Mouse (Mus musculus): ENCODE results near the gene Apc2. TPM values are rescaled to one million over a fixed set of nuclear protein-coding genes. Genes with fewer than 3 reads are reported as not detected.

Gene Apc2
- total RNA-seq, 2 experiments from 2014 or later, result 4.7 to 5.0 TPM

DNA sequence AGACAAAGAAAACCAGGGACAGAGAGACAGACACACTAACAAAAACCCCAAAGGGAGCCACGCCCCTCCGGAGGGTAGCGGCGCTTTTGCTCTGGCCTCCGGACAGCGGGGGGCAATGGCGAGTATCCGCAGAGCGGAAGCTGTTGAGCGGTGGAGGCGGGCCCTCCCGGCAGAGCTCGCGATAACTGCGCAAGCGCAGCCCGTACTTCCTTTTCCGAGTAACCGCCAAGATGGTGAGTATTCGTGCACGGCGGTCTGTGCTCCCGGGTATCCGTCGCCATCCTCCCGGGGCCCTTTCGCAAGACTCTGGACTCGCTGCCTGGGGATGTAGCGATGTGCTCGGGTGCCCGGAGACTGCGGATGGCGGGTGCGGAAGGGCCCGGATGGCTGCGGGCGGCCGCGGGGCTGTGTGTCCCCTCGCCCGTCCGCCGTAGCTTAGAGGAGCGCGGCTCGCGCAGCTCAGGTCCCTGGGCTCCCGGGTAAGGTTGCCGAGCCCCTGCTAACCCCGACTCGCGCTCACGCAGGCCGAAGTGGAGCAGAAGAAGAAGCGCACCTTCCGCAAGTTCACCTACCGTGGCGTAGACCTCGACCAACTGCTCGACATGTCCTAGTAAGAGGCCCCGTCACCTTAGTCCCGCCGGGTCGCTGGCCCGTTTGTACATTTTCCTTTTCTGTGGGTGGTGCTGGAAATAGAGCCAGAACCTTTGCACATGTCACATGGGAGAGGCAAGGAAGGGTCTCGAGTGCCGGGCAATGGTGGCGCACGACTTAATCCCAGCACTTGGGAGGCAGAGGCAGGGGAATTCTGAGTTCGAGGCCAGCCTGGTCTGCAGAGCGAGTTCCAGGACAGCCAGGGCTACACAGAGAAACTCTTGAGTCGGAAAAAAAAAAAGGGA is 3.3 kb upstream of the Apc2 start, which contains the start of gene Rps15:
Rps15 (plus strand) TSS at position 203 of the 896 bp plus-strand sequence.
- DNase-seq, result peak; percentile 96
- intact Hi-C loops (cut with DNase I), result no loop called here

DNA sequence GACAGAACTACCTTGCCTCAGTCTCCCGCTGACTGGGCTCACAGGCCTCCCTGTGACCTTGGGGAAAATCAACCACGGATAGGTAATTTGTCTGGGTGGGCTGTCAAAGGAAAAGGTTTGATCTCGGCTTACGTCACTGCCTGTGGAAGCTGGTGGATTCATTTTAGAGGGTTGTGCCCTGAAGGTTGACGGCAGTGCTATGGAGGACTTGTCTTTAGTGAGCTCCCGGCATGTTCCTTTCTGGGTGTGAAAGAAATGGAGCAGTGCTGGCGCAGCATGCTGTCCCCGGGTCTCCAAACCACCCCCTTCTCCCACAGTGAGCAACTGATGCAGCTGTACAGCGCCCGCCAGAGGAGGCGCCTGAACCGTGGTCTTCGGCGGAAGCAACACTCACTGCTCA is 2.5 kb upstream of the Apc2 start:
- intact Hi-C loops (cut with DNase I), result no loop called here
- no peak for DNase-seq

DNA sequence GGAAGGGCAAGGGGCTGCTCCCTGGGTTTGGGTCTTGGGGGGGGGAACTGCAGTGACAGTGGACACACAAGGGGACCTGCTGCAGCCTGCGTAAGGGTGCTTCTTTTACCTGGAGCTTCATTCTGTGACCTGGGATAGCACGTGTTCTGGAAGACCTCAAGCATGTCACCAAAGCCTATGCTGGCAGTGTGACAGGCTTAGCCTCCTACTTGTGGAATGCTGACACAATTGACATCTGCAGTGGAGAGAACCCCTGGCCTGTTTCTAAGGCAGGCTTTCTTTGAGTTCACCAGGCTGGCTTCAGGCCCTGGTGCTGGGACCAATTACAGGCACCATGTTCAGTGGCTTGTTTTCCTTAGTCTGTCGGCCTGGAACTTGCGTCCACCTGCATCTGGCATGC is 1.5 kb upstream of the Apc2 start:
- DNase-seq, result no peak

DNA sequence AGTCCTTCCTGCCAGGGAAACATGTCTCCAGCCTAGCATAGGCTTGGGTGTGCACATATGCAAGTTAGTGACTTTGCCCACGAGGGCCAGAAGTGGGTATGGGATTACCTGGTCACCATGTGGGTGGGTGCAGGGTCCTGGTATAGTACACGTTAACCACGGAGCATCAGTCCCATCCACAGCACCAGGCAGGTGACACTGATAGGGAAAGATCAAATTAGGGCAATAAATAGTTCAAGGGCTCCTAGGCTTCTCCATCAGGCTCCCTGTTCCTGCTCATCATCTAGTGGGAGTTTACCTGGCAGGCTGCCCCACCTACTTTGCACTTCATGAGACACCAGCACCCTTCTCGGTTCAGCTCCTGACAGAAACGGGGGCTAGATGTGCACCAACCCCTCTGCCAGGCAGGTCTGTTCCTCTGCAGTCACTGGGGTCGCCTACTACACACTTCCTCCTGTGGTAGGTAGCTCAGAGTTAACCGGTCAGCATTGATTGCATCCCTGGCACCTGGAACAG is 931 bp upstream of the Apc2 start:
- DNase-seq, result no peak
- intact Hi-C loops (cut with DNase I), result loop anchor here (1.0 to 2.0 kb wide), 2 partner anchors 53 to 80 kb away; partner anchors contain the start of gene Adamtsl5

More for the DNA sequence above, 1.5 kb upstream of the Apc2 start:
- intact Hi-C loops (cut with DNase I), result loop anchor here (2.0 kb wide), 1 partner anchor 80 kb away; no protein-coding TSS in a partner anchor

DNA sequence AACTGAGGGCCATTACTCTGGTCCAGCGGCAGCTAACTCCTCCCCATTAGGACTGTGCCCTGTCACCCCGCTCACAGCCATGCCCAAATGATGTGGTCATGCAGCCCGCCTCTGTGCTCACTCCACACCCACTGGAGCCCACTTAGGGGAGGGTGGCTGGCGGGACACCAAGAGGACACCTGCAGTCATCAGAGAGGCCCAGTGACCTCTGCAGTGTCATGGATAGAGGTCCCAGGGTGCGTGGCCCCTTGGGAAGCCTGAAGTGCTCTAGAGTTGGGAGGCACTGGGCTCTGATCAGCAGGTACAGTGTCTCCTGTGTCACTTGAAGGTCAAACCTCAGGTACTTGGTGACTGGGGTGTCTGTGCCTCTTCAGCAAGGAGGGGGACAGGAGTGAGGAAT is 1.0 kb downstream of the Apc2 start:
- intact Hi-C loops (cut with DNase I), result no loop called here
- DNase-seq, result no peak

DNA sequence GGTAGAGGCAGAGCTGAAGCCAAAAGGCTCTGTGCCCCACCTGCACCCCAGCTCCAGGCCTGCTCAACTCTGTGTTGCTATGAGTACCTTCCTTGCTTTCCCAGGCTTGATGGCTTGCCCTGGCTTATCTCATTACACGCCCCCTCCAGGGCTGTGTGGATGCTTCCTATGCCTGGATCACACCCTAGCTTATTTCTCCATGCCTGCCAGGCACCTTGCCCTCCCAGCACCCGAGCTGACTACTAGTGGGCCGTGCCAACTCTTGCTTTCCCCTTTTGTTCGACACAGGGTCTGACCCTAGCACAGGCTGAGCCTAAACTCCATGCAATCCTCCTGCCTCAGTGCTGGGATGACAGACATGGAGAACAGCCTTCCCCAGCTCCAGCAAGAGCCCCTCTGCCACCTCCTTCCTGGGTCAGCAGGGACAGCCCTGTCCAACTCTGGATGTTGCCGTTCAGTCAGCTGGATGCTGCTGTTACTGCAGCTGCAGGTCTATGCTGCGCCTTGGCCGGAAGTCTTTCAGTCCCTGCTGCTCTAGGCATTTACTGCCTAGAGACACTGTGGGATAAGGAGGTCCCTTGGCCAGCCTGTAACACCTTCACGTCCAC is 1.9 kb downstream of the Apc2 start:
- DNase-seq, result no peak
- intact Hi-C loops (cut with DNase I), result no loop called here

DNA sequence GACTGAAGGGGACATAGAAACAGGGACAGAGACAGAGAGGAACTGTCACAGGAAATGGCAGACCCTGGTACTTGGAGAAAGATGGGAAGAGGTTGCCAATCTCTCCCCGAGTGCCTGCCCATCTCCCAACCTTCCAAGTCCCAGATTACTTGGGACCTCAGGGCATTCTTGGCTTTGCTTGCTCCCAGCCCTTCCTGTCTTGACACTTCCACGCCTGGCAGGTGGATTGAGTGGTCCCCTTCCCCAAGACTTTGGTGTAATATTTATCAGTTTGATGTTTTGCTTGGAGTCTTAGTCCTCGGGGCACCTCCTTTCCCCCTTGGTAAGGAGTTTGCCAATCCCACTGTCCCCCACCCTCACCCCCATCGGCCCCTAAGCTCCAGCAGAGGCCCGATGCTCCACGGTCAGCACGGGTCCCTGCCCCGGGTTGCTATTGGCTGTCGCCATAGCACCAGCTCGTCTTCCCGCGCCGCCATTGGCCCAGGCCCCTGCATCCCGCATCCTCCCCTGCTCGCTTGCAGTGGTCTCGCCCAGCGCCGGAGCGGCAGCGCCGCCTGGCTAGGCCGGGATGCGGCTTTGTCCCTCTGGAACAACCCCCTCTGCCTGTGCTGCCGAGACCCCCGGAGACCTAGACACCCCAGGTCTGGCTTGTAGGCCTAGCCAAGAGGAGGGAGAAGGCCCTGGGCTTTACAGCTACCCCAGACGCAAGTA is 2.9 kb downstream of the Apc2 start:
- peak; percentile 66 to 72 for DNase-seq
- intact Hi-C loops (cut with DNase I), result no loop called here

DNA sequence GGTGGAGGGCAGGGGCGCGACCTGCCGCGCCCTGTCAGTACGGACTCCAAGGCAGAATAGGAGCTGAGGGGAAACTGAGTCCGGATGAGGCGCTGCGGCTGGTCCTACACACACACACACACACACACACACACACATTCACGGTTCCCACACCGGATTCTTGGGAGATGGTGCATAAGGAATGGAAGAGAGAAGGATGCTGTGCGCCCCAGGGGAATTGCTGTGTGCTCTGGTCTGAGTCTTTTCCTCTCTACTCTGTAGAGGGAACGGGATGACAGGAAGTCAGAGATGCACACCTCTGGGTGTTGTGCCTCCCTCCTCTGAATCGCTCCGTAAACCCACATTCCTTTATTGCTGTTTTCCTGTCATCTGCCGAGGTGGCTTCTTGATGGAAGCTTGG is 3.5 kb downstream of the Apc2 start:
- DNase-seq, result no peak
- intact Hi-C loops (cut with DNase I), result no loop called here

DNA sequence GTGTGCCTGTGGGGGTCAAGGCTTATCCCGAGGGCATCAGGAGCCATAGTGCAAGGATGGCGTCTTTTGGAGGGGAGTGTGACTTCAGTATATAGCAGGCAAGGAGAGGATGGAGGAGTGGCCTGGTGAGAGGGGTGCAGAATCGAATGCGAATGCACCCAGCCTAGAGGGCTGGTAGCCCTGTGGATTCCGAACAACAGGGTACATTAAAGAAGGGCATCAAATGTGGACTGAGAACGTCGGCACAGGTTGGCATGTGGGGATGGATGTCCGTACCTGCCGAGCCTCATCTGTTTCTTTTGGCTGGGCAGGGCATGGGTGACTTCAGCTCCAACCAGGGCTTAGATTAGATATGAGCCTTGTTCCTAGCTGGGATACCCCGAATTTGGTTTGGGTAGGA is 4.0 kb downstream of the Apc2 start:
- intact Hi-C loops (cut with DNase I), result loop anchor here (10.0 kb wide), 1 partner anchor 235 kb away; the partner anchor contains the start of gene Atp8b3
- DNase-seq, result no peak

DNA sequence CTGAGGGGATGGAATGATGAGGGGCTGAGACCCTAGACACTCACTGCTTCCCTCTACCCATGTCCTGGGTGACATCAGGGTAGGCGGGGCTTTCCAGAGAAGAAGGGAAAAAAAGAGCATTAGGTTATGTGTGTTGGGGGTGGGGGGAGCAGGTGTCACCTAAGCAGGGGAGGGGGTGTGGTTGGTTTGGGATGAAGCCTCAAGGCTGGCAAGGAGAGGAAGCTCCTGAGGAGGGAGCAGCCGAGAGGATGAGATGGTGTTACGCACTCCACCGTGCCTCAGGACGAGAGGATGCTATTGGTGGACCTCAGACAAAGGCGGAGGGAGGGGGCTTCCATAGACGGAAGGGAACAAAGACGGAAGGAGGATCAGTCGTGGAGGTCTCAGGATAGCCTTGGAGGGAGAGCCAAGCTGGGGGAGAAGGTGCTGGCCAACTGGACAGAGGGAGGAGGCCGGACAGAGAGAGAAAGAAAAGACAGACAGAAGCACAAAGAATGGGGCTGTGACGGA is 5.0 kb downstream of the Apc2 start:
- DNase-seq, result no peak
- intact Hi-C loops (cut with DNase I), result loop anchor here (10.0 kb wide), 1 partner anchor 234 kb away; the partner anchor contains the start of gene Atp8b3

DNA sequence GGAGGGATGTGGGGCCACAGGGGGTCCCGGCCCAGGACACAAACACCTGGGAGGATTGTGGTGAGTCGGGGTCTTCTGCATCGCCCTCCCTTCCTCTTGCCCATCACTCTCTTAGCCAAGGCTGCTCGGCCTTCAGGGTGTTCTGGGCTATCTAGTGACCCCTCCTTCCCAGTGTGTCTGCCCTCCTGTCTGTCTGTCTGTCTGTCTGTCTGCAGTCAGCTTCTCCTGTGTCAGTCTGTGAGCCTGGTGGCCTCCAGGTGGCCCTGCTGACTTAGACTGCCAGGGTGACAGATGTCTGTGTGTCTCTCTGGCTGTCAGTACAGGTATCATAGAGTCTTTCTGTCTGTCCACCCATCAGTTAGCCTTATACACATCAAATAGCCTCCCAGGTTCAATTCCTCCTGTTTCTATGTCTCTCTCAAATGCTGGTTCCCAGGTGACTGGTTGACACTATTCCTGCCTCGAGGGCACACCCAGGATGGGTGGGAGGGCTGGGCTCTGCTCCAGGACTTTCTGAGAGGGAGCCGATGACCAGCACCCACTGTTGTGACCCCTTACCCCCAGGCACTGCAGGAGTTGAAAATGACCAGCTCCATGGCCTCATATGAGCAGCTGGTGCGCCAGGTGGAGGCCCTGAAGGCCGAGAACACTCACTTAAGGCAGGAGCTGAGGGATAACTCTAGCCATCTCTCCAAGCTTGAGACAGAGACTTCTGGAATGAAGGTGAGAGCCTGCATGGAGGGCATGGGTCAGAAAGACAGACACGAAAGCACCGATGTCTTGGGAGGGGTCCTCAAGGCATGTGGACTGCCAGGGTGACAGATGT is 5.7 kb downstream of the Apc2 start:
- intact Hi-C loops (cut with DNase I), result loop anchor here (10.0 kb wide), 1 partner anchor 233 kb away; the partner anchor contains the start of gene Atp8b3
- no peak for DNase-seq

DNA sequence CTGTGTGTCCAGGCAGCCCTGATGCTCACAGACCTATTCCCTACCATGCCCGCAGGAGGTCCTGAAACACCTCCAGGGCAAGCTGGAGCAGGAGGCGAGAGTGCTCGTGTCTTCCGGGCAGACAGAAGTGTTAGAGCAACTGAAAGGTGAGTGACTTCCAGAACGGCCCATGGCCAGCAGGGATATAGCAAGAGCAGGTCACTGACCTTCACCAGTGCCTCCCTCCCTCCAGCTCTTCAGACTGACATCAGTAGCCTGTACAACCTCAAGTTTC is 6.2 kb downstream of the Apc2 start:
- DNase-seq, result no peak
- intact Hi-C loops (cut with DNase I), result loop anchor here (10.0 kb wide), 1 partner anchor 233 kb away; the partner anchor contains the start of gene Atp8b3

DNA sequence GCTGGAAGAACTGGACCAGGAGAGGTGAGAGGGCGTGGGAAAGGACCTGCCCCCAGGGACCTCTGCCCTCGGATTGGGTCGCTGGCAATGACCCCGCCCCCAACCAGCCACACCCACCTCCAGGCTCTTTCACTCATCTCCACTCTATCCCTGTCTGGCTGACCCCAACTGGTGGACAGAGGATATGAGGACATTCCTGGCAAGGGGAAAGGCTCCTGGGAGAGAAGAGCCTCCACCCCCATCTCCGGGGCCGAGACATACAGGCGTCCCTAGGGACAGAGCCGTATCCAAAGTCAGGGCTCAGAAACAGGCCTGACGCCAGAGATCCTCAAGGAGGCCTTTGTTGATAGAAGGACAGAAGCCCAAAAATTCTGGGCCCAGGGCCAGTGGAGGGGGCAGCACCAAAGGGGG is 6.7 kb downstream of the Apc2 start:
- DNase-seq, result peak; percentile 87 to 88
- intact Hi-C loops (cut with DNase I), result loop anchor here (10.0 kb wide), 1 partner anchor 232 kb away; the partner anchor contains the start of gene Atp8b3

DNA sequence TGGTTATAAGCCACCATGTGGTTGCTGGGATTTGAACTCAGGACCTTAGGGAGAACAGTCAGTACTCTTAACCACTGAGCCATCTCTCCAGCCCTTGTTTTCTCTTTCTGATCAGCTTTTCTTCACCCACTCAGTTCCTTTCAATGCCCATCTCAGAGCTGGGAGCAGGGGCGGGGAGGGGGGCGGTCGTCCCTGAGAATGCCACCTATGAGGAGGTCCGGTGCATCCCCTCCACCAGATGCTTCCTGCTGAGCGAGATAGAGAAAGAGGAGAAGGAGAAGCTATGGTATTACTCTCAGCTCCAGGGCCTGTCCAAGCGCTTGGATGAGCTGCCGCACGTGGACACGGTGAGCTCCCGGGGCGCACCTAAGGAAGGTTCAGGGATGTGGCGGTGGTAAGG is 8.7 kb downstream of the Apc2 start:
- no peak for DNase-seq
- intact Hi-C loops (cut with DNase I), result loop anchor here (10.0 kb wide), 1 partner anchor 230 kb away; the partner anchor contains the start of gene Atp8b3

DNA sequence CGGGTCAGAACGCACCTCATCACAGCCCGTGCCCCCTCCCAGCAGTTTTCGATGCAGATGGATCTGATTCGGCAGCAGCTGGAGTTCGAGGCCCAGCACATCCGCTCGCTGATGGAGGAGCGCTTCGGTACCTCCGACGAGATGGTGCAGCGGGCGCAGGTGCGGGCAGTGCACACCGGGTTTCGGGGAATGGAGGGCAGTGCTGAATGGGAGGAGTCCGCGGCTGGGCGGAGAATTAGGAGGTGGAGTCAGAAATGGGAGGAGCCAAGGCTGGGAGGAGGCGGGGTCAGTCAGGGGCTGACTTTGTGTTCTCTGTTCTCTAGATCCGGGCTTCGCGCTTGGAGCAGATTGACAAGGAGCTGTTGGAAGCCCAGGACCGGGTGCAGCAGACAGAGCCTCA is 9.1 kb downstream of the Apc2 start:
- DNase-seq, result no peak
- intact Hi-C loops (cut with DNase I), result loop anchor here (10.0 kb wide), 1 partner anchor 230 kb away; the partner anchor contains the start of gene Atp8b3

DNA sequence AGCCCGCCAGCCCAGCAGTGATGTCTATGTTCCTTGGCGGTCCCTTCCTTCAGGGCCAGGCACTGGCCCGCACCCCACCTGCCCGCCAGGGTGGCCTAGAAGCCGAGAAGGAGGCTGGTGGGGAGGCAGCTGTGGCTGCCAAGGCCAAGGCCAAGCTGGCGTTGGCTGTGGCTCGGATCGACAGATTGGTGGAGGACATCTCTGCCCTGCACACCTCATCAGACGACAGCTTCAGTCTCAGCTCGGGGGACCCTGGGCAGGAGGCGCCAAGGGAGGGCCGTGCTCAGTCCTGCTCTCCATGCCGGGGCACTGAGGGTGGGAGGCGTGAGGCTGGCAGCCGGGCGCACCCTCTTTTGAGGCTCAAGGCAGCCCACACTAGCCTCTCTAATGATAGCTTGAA is 15.8 kb downstream of the Apc2 start:
- DNase-seq, result no peak
- intact Hi-C loops (cut with DNase I), result no loop called here

DNA sequence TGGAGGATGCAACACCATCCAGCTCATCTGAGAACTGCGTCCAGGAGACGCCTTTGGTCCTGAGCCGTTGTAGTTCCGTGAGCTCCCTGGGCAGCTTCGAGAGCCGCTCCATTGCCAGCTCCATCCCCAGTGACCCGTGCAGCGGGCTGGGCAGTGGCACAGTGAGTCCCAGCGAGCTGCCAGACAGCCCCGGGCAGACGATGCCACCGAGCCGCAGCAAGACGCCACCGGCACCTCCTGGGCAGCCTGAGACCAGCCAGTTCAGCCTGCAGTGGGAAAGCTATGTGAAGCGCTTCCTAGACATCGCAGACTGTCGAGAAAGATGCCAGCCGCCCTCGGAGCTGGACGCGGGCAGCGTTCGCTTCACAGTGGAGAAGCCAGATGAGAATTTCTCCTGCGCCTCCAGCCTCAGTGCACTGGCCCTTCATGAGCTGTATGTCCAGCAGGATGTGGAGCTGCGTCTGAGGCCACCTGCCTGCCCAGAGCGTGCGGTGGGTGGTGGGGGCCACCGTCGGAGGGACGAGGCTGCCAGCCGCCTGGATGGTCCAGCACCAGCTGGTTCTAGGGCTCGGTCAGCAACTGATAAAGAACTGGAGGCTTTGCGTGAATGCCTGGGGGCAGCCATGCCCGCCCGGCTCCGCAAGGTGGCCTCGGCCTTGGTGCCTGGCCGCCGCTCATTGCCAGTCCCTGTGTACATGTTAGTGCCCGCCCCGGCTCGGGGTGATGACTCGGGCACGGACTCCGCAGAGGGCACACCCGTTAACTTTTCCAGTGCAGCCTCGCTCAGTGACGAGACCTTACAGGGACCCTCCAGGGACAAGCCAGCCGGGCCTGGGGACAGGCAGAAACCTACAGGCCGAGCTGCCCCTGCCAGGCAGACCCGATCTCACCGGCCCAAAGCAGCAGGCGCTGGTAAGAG is 17.1 kb downstream of the Apc2 start:
- no peak for DNase-seq
- intact Hi-C loops (cut with DNase I), result no loop called here

DNA sequence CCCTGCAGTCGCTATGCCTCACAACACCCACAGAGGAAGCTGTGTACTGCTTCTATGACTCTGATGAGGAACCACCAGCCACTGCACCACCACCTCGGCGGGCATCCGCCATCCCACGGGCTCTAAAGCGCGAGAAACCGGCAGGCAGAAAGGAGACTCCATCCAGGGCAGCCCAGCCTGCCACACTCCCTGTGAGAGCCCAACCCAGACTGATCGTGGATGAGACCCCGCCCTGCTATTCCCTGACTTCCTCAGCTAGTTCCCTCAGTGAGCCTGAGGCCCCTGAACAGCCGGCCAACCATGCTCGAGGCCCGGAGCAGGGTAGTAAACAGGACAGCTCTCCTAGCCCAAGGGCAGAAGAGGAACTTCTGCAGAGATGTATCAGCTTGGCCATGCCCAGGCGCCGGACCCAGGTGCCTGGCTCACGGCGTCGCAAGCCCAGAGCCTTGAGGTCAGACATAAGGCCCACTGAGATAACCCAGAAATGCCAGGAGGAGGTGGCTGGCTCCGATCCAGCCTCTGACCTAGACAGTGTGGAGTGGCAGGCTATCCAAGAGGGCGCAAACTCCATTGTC is 17.9 kb downstream of the Apc2 start:
- peak in 1 of 2 experiments; percentile 50 for DNase-seq
- intact Hi-C loops (cut with DNase I), result no loop called here
